Mouse (Mus musculus): ENCODE results near the gene Gm11992.

- TF ChIP-seq E2F4 (IDR thresholded peaks at IDR 0.05; ENCODE audit: insufficient replicate concordance, low read depth, low read length) (no peak), EP300 (IDR thresholded peaks at IDR 0.05; ENCODE audit: low read length) (no peak), USF2 (conservative IDR thresholded peaks at IDR 0.05; ENCODE audit: low read depth, low read length) (no peak), ZKSCAN1 (IDR thresholded peaks at IDR 0.05; ENCODE audit: borderline replicate concordance, low read depth, low read length) (no peak)
These were observed 68.5 kb downstream of the Gm11992 start for GRCm38 (mm10) chr11:9116916-9117315.
